Mouse (Mus musculus): ENCODE data around the gene Spen.
"Not testable (repeated sequence)": the region's sequence is repeated elsewhere in the genome, so short reads cannot be mapped to it uniquely, and the experiment has no call there.

GRCm38 (mm10) chr4:141561331-141561919 is 23.0 kb upstream of the Spen start:
- TF ChIP-seq CTCF, EP300 (IDR thresholded peaks at IDR 0.05; ENCODE audit: low read depth): not testable (repeated sequence)
